ENCODE assay signal across 10 mouse cellular contexts in genomic region chr12:105073708-105074107, GRCm38 (mm10). TPM values are rescaled to one million over a fixed set of nuclear protein-coding genes. Genes with fewer than 3 reads are reported as not detected.
DNase-seq lines count a peak whose midpoint lies in the region; ATAC-seq and TF ChIP-seq lines count a peak whose summit lies in the region.
"Had no signal": no experiment of that assay in that cellular context is flagged by ENCODE, and none has a peak within 500 bp of the region (broad histone marks: within the 10 kb centered on the region; RNA-seq: fewer than 3 reads in every experiment).

No protein-coding gene starts in this region.

- H3K4me3 ChIP-seq in hindbrain, embryonic 13.5 days: no peak overlapping the region
- no peak overlapping the region for H3K4me3 ChIP-seq in hindbrain, embryonic 12.5 days
- no peak overlapping the region for H3K4me3 ChIP-seq in MEL (ENCODE audit: control insufficient read depth in 1 of 2, insufficient read depth in 1 of 2, low read depth in 2 of 2, low read length in 2 of 2)
- H3K4me3 ChIP-seq in hindbrain, postnatal 0 days (ENCODE audit: low read length): no peak overlapping the region
- no peak overlapping the region for H3K4me3 ChIP-seq in liver, embryonic 12.5 days
- H3K4me3 ChIP-seq: embryonic facial prominence, embryonic 13.5 days; limb, embryonic 12.5 days had no signal

- TF ChIP-seq POLR2A in MEL (IDR thresholded peaks at IDR 0.05; ENCODE audit: control insufficient read depth in 1 of 2, insufficient read depth in 1 of 2, low read depth in 1 of 2, low read length in 2 of 2, poor library complexity in 1 of 2): no peak

- DNase-seq in MEL (ENCODE audit: low read depth, low spot score): peak; percentile 13
- DNase-seq in cerebellum, adult 8-10 months: peak; percentile 59
- peak; percentile 79 for DNase-seq in hindbrain, postnatal 0 days (ENCODE audit: low spot score)
- peak; percentile 81 for DNase-seq in retina, embryonic 14.5 days (ENCODE audit: low spot score)
- no peak for DNase-seq in spleen, postnatal 10 days (ENCODE audit: low spot score in 2 of 2)

- no peaks in the 10 kb centered on the region for H3K79me2 ChIP-seq in MEL (ENCODE audit: control insufficient read depth, insufficient read depth, low read length, poor library complexity)

- WGBS in hindbrain, embryonic 13.5 days: 40% methylated on average over 9 of the region's 9 CpGs
- 37% methylated on average over 9 of the region's 9 CpGs for WGBS in hindbrain, embryonic 12.5 days
- 39% methylated on average over 9 of the region's 9 CpGs for WGBS in hindbrain, postnatal 0 days
- 31% methylated on average over 9 of the region's 9 CpGs for WGBS in liver, embryonic 12.5 days (ENCODE audit: insufficient replicate concordance)

- peak; percentile 21 for TF ChIP-seq RAD21 in MEL (IDR thresholded peaks at IDR 0.05; ENCODE audit: low read depth, low read length)

- 0 out of 2 replicates have a peak, but pooled peaks have one; percentile 46 for ATAC-seq in hindbrain, embryonic 13.5 days (ENCODE audit: low FRiP score)
- no peak; the same call in 1 of the 2 replicates for ATAC-seq in hindbrain, embryonic 12.5 days (ENCODE audit: low FRiP score)
- ATAC-seq in hindbrain, postnatal 0 days: peak; percentile 57; the same call in 1 of the 2 replicates
- ATAC-seq in liver, embryonic 12.5 days: peak; percentile 32; the same call in 1 of the 2 replicates

- H3K4me1 ChIP-seq in hindbrain, embryonic 13.5 days (replicated peaks): peaks cover 8% of the 10 kb centered on the region
- peaks cover 5% of the 10 kb centered on the region; the same call in 1 of the 2 replicates for H3K4me1 ChIP-seq in hindbrain, embryonic 12.5 days
- no peaks in the 10 kb centered on the region for H3K4me1 ChIP-seq in MEL (ENCODE audit: control insufficient read depth in 1 of 2, insufficient read depth in 2 of 2, low read length in 2 of 2)
- no peaks in the 10 kb centered on the region for H3K4me1 ChIP-seq in hindbrain, postnatal 0 days (ENCODE audit: insufficient read depth, low read length)
- no peaks in the 10 kb centered on the region for H3K4me1 ChIP-seq in liver, embryonic 12.5 days
- H3K4me1 ChIP-seq: limb, embryonic 12.5 days had no signal

- H3K27ac ChIP-seq in hindbrain, embryonic 13.5 days: no peak overlapping the region
- no peak overlapping the region for H3K27ac ChIP-seq in hindbrain, embryonic 12.5 days
- no peak overlapping the region for H3K27ac ChIP-seq in MEL (ENCODE audit: control insufficient read depth, low read depth, low read length)
- no peak overlapping the region for H3K27ac ChIP-seq in hindbrain, postnatal 0 days
- no peak overlapping the region for H3K27ac ChIP-seq in liver, embryonic 12.5 days
- H3K27ac ChIP-seq: embryonic facial prominence, embryonic 13.5 days; limb, embryonic 12.5 days had no signal

- peak in 2 of 3 experiments; percentile 43 to 78; a peak in 4 of 6 replicates for TF ChIP-seq CTCF in MEL (IDR thresholded peaks at IDR 0.05 in 2 of 3, conservative IDR thresholded peaks at IDR 0.05 in 1 of 3; ENCODE audit: control insufficient read depth in 1 of 3, insufficient read depth in 1 of 3, low read depth in 2 of 3, low read length in 3 of 3, poor library complexity in 1 of 3, severe bottlenecking in 1 of 3)
- TF ChIP-seq CTCF in hindbrain, postnatal 0 days (IDR thresholded peaks at IDR 0.05; ENCODE audit: low read depth): peak; percentile 91

- no peaks in the 10 kb centered on the region for H3K36me3 ChIP-seq in hindbrain, embryonic 13.5 days
- H3K36me3 ChIP-seq in hindbrain, embryonic 12.5 days: no peaks in the 10 kb centered on the region
- H3K36me3 ChIP-seq in MEL (ENCODE audit: control insufficient read depth in 1 of 2, insufficient read depth in 2 of 2, low read length in 2 of 2): no peaks in the 10 kb centered on the region
- no peaks in the 10 kb centered on the region for H3K36me3 ChIP-seq in hindbrain, postnatal 0 days (ENCODE audit: insufficient read depth, low read length)
- H3K36me3 ChIP-seq in liver, embryonic 12.5 days: no peaks in the 10 kb centered on the region
- H3K36me3 ChIP-seq: embryonic facial prominence, embryonic 13.5 days; limb, embryonic 12.5 days had no signal

- H3K4me2 ChIP-seq in hindbrain, embryonic 13.5 days: no peak overlapping the region
- no peak overlapping the region for H3K4me2 ChIP-seq in hindbrain, embryonic 12.5 days (replicated peaks)
- no peak overlapping the region for H3K4me2 ChIP-seq in hindbrain, postnatal 0 days (ENCODE audit: low read depth, low read length)
- no peak overlapping the region for H3K4me2 ChIP-seq in liver, embryonic 12.5 days
- H3K4me2 ChIP-seq: embryonic facial prominence, embryonic 13.5 days; limb, embryonic 12.5 days had no signal

- no peaks in the 10 kb centered on the region for H3K9me3 ChIP-seq in hindbrain, embryonic 13.5 days
- H3K9me3 ChIP-seq in hindbrain, embryonic 12.5 days (replicated peaks): no peaks in the 10 kb centered on the region
- no peaks in the 10 kb centered on the region for H3K9me3 ChIP-seq in MEL (replicated peaks; ENCODE audit: insufficient read depth, low read length)
- no peaks in the 10 kb centered on the region for H3K9me3 ChIP-seq in hindbrain, postnatal 0 days (ENCODE audit: low read length)
- H3K9me3 ChIP-seq in liver, embryonic 12.5 days (replicated peaks): no peaks in the 10 kb centered on the region
- H3K9me3 ChIP-seq: embryonic facial prominence, embryonic 13.5 days; limb, embryonic 12.5 days had no signal

- H3K9ac ChIP-seq in hindbrain, embryonic 13.5 days: no peak overlapping the region
- H3K9ac ChIP-seq in hindbrain, embryonic 12.5 days: no peak overlapping the region
- no peak overlapping the region for H3K9ac ChIP-seq in MEL (ENCODE audit: control insufficient read depth, low read depth, low read length, poor library complexity, severe bottlenecking)
- no peak overlapping the region for H3K9ac ChIP-seq in hindbrain, postnatal 0 days (replicated peaks; ENCODE audit: low read length)
- H3K9ac ChIP-seq in liver, embryonic 12.5 days: no peak overlapping the region
- H3K9ac ChIP-seq: embryonic facial prominence, embryonic 13.5 days; limb, embryonic 12.5 days had no signal

- no peak for TF ChIP-seq EP300 in MEL (IDR thresholded peaks at IDR 0.05; ENCODE audit: low read depth in 1 of 2, low read length in 2 of 2)

- no peaks in the 10 kb centered on the region for H3K27me3 ChIP-seq in hindbrain, embryonic 13.5 days
- no peaks in the 10 kb centered on the region for H3K27me3 ChIP-seq in hindbrain, embryonic 12.5 days
- no peaks in the 10 kb centered on the region for H3K27me3 ChIP-seq in MEL (ENCODE audit: control insufficient read depth in 1 of 2, insufficient read depth in 2 of 2, low read length in 2 of 2)
- H3K27me3 ChIP-seq in hindbrain, postnatal 0 days (ENCODE audit: insufficient read depth, low read length): no peaks in the 10 kb centered on the region
- no peaks in the 10 kb centered on the region; the same call in 1 of the 2 replicates for H3K27me3 ChIP-seq in liver, embryonic 12.5 days (replicated peaks)
- H3K27me3 ChIP-seq: embryonic facial prominence, embryonic 13.5 days; limb, embryonic 12.5 days had no signal

TF ChIP-seq in MEL, 35 proteins besides CTCF, POLR2A, EP300 and RAD21:
- no peak for TF ChIP-seq POLR2AphosphoS5 (IDR thresholded peaks at IDR 0.05; ENCODE audit: borderline replicate concordance, low read depth, low read length)
- peak; percentile 34; the same call in 1 of the 2 replicates for TF ChIP-seq SMC3 (IDR thresholded peaks at IDR 0.05; ENCODE audit: low read depth, low read length)

RNA-seq across cellular contexts. Expression of gene Glrx5, which starts 41.2 kb away (rescaled TPM):
- polyA plus RNA-seq in hindbrain, embryonic 13.5 days (2015; fragmentation: Nextera tagmentation; extraction: Ambion mirVana): 156 and 158 TPM in 2 replicates
- 149 and 157 TPM in 2 replicates for polyA plus RNA-seq in hindbrain, embryonic 12.5 days (2016; fragmentation: Nextera tagmentation; extraction: Ambion mirVana)
- total RNA-seq in MEL (2012; rRNA removed): 95.8 and 108 TPM in 2 replicates
- polyA plus RNA-seq in MEL (2012; ENCODE audit: insufficient read depth in 1 of 2, insufficient read length in 2 of 2, low read depth in 1 of 2, low replicate concordance in 2 of 2, missing spikeins in 1 of 2): 100 to 1,000 TPM in 1 of 2 experiments, not detected in 1; 291 TPM
- 28.6 and 43.1 TPM in 2 replicates for total RNA-seq in hindbrain, postnatal 0 days (2014; rRNA removed)
- polyA plus RNA-seq in hindbrain, postnatal 0 days (2015; fragmentation: Nextera tagmentation; extraction: Ambion mirVana): 195 and 199 TPM in 2 replicates
- polyA plus RNA-seq in liver, embryonic 12.5 days (2016; fragmentation: Nextera tagmentation; extraction: Ambion mirVana): 719 and 730 TPM in 2 replicates

Comparison
In these comparisons a context has a peak if more than half of its experiments do, and no peak if none do; other contexts are left out.
1. DNase-seq: peak in MEL (single experiment), cerebellum, adult 8-10 months (single experiment), hindbrain, postnatal 0 days (single experiment) and retina, embryonic 14.5 days (single experiment); none in spleen, postnatal 10 days (0 of 2).